Mouse (Mus musculus) kidney, embryonic 14.5 days (tissue): ENCODE results near the gene Serpind1. TPM values are rescaled to one million over a fixed set of nuclear protein-coding genes. Genes with fewer than 3 reads are reported as not detected.

Experiments used
- ATAC-seq: fragments of 200-750 bp; cut with Nextera tagmentation; 2 replicates; pipeline ENCODE4 v1.8.0; 2017; ENCODE audit warnings: moderate number of reproducible peaks, mild to moderate bottlenecking, moderate TSS enrichment, moderate library complexity; ENCODE audit not compliant: low FRiP score, low TSS enrichment
- H3K27ac ChIP-seq: fragments of 300-500 bp; sonication (generic); 2 replicates; pipeline ENCODE4 v1.5.1; 2014; ENCODE audit warnings: low read depth, mild to moderate bottlenecking, low read length, moderate library complexity, mixed read lengths
- H3K27me3 ChIP-seq: fragments of 300-500 bp; sonication (generic); 2 replicates; pipeline ENCODE4 v1.6.1; 2014; ENCODE audit warnings: mild to moderate bottlenecking, low read length; ENCODE audit not compliant: control insufficient read depth, insufficient read depth
- H3K36me3 ChIP-seq: fragments of 300-500 bp; sonication (generic); 2 replicates; pipeline ENCODE4 v1.6.1; 2014; ENCODE audit warnings: low read length, mixed read lengths; ENCODE audit not compliant: control insufficient read depth, insufficient read depth
- H3K4me1 ChIP-seq: fragments of 300-500 bp; sonication (generic); 2 replicates; pipeline ENCODE4 v1.6.1; 2014; ENCODE audit warnings: low read length, mixed read lengths; ENCODE audit not compliant: control insufficient read depth, insufficient read depth
- H3K4me2 ChIP-seq: fragments of 300-500 bp; sonication (generic); replicated peaks from 2 replicates; pipeline ENCODE4 v1.6.1; 2014; ENCODE audit warnings: low read depth, mild to moderate bottlenecking, low read length
- H3K4me3 ChIP-seq: fragments of 300-500 bp; sonication (generic); 2 replicates; pipeline ENCODE4 v1.5.1; 2014; ENCODE audit warnings: mild to moderate bottlenecking, low read length
- H3K9ac ChIP-seq: fragments of 300-500 bp; sonication (generic); 2 replicates; pipeline ENCODE4 v1.6.1; 2014; ENCODE audit warnings: low read depth, mild to moderate bottlenecking, low read length, moderate library complexity
- H3K9me3 ChIP-seq: fragments of 300-500 bp; sonication (generic); 2 replicates; pipeline ENCODE4 v1.6.1; 2016; ENCODE audit warnings: low read length; ENCODE audit not compliant: control insufficient read depth
- WGBS: fragments of 180-500 bp; shearing (Covaris S2); extraction: QIAGEN DNeasy Blood & Tissue Kit; methylation state at CpG from one replicate; pipeline ENCODE4 v1.1.7; 2014; 5-methylcytosine and 5-hydroxymethylcytosine counted together
- polyA plus RNA-seq: library from polyadenylated mRNA; unstranded; fragments of >200 nt; fragmentation: Nextera tagmentation; extraction: Ambion mirVana; gene quantifications from 2 replicates; pipeline ENCODE4 v1.2.1, GENCODE M21; 2014

Serpind1 gene
- polyA plus RNA-seq, 1 experiment from 2014 or later, result 0.16 TPM

- no peak overlapping the region for H3K4me2 ChIP-seq
- no peaks in the 10 kb centered on the region for H3K4me1 ChIP-seq
- peaks cover 57% of the 10 kb centered on the region for H3K36me3 ChIP-seq
- no peak overlapping the region for H3K27ac ChIP-seq
- no peak overlapping the region for H3K9ac ChIP-seq
- ATAC-seq, result no peak
- no peak overlapping the region for H3K4me3 ChIP-seq
- WGBS, result 93% methylated on average over 5 of the region's 5 CpGs
- H3K27me3 ChIP-seq, result no peaks in the 10 kb centered on the region
- H3K9me3 ChIP-seq, result no peaks in the 10 kb centered on the region
Observed at GRCm38 (mm10) chr16:17312531-17312930, 18.6 kb upstream of the Serpind1 start.

- no peak for ATAC-seq
- no peak overlapping the region for H3K9ac ChIP-seq
- H3K27me3 ChIP-seq, result no peaks in the 10 kb centered on the region
- 91% methylated on average over 7 of the region's 7 CpGs for WGBS
- no peak overlapping the region for H3K4me2 ChIP-seq
- no peaks in the 10 kb centered on the region for H3K9me3 ChIP-seq
- no peak overlapping the region for H3K27ac ChIP-seq
- no peak overlapping the region for H3K4me3 ChIP-seq
- H3K4me1 ChIP-seq, result no peaks in the 10 kb centered on the region
- H3K36me3 ChIP-seq, result peaks cover 40% of the 10 kb centered on the region
Observed at GRCm38 (mm10) chr16:17316554-17316953, 14.6 kb upstream of the Serpind1 start.

GRCm38 (mm10) chr16:17321481-17321880, 9.7 kb upstream of the Serpind1 start:
- peaks cover 32% of the 10 kb centered on the region for H3K36me3 ChIP-seq
- 65% methylated on average over 5 of the region's 5 CpGs for WGBS

DNA sequence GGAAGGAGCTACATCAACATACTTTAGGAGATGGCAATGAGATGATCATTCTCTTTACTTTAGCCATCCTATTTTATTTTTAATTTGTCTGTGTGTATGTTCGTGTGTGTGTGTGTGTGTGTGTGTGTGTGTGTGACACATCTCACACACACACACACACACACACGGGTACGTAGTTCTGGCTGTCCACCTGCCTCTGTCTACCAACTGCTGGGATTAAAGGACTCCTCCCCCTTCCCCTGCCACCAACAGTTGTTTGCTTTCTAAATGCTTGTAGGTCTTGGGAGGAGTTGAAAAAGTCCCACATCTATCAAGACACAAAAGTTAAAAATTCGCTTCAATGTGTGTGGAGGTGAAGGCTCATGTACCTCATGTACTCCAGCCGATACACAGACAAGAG, 6.4 kb upstream of the Serpind1 start:
- H3K4me3 ChIP-seq, result no peak overlapping the region
- no peaks in the 10 kb centered on the region for H3K4me1 ChIP-seq
- peaks cover 14% of the 10 kb centered on the region; the same call in 1 of the 2 replicates for H3K36me3 ChIP-seq
- no peaks in the 10 kb centered on the region for H3K27me3 ChIP-seq
- no peak overlapping the region for H3K27ac ChIP-seq
- 93% methylated on average over 5 of the region's 5 CpGs for WGBS
- no peaks in the 10 kb centered on the region for H3K9me3 ChIP-seq
- no peak overlapping the region for H3K9ac ChIP-seq
- ATAC-seq, result no peak
- no peak overlapping the region for H3K4me2 ChIP-seq

More at GRCm38 (mm10) chr16:17321481-17321880, 9.7 kb upstream of the Serpind1 start:
- Histone ChIP-seq H3K27ac (no peak overlapping the region), H3K4me1 (no peaks in the 10 kb centered on the region), H3K9ac (no peak overlapping the region), H3K4me3 (no peak overlapping the region), H3K9me3 (no peaks in the 10 kb centered on the region), H3K27me3 (no peaks in the 10 kb centered on the region), H3K4me2 (no peak overlapping the region)
- no peak for ATAC-seq

GRCm38 (mm10) chr16:17326064-17326463, 5.1 kb upstream of the Serpind1 start:
- H3K36me3 ChIP-seq, result peaks cover 14% of the 10 kb centered on the region; the same call in 1 of the 2 replicates
- H3K4me1 ChIP-seq, result no peaks in the 10 kb centered on the region
- H3K4me2 ChIP-seq, result no peak overlapping the region
- H3K4me3 ChIP-seq, result no peak overlapping the region
- no peak overlapping the region for H3K9ac ChIP-seq
- no peaks in the 10 kb centered on the region for H3K27me3 ChIP-seq
- H3K9me3 ChIP-seq, result no peaks in the 10 kb centered on the region
- H3K27ac ChIP-seq, result no peak overlapping the region
- 94% methylated on average over 2 of the region's 2 CpGs for WGBS
- no peak for ATAC-seq

DNA sequence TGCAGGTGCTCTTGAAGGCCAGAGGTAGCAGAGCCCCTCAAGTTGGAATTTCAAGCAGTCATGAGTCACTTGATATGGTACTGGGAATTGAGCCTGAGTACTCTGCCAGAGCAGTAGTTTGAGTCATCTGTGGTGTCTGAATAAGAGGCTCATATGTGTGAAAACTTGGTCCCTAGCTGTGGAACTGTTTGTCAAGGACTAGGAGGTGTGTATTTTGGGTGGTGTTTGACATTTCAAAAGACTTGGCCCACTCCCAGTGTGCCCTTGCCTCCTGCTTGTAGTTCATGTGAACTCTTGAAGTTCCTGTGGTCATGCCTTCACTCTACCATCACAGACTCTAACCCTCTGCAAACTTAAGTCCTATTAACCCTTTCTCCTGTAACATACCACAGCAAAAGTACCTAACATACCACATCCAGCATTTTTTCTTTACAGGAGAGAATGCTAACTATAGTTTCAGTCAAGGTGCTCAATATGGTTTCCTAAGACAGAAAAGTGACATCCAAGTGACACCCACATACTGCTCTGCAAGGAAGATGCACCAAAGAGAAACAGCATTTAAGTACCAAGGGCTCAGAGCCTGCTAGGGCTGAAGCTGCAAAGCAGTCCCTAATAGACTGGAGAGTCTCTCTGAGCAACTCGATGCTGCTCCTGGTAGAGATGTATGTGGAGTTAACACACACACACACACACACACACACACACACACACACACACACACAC, 1.2 kb upstream of the Serpind1 start:
- WGBS, result 91% methylated on average over 1 of the region's 1 CpGs
- peaks cover 8% of the 10 kb centered on the region; the same call in 1 of the 2 replicates for H3K36me3 ChIP-seq
- H3K27me3 ChIP-seq, result no peaks in the 10 kb centered on the region
- H3K9ac ChIP-seq, result no peak overlapping the region
- no peaks in the 10 kb centered on the region for H3K4me1 ChIP-seq
- ATAC-seq, result no peak
- no peak overlapping the region for H3K27ac ChIP-seq
- no peak overlapping the region for H3K4me2 ChIP-seq
- H3K4me3 ChIP-seq, result no peak overlapping the region
- no peaks in the 10 kb centered on the region for H3K9me3 ChIP-seq

- no peak for ATAC-seq
- WGBS, result 90% methylated on average over 5 of the region's 5 CpGs
- H3K4me1 ChIP-seq, result no peaks in the 10 kb centered on the region
- no peak overlapping the region for H3K9ac ChIP-seq
- H3K36me3 ChIP-seq, result no peaks in the 10 kb centered on the region; the same call in 1 of the 2 replicates
- no peak overlapping the region for H3K4me3 ChIP-seq
- no peaks in the 10 kb centered on the region for H3K9me3 ChIP-seq
- H3K4me2 ChIP-seq, result no peak overlapping the region
- H3K27ac ChIP-seq, result no peak overlapping the region
- no peaks in the 10 kb centered on the region for H3K27me3 ChIP-seq
Observed at GRCm38 (mm10) chr16:17331855-17332254, 684 bp downstream of the Serpind1 start.

- Histone ChIP-seq H3K27ac (no peak overlapping the region), H3K4me2 (no peak overlapping the region), H3K4me3 (no peak overlapping the region), H3K4me1 (no peaks in the 10 kb centered on the region), H3K9me3 (no peaks in the 10 kb centered on the region), H3K36me3 (no peaks in the 10 kb centered on the region; the same call in 1 of the 2 replicates), H3K9ac (no peak overlapping the region), H3K27me3 (no peaks in the 10 kb centered on the region)
- ATAC-seq, result no peak
Observed at GRCm38 (mm10) chr16:17334574-17334973, 3.4 kb downstream of the Serpind1 start.

DNA sequence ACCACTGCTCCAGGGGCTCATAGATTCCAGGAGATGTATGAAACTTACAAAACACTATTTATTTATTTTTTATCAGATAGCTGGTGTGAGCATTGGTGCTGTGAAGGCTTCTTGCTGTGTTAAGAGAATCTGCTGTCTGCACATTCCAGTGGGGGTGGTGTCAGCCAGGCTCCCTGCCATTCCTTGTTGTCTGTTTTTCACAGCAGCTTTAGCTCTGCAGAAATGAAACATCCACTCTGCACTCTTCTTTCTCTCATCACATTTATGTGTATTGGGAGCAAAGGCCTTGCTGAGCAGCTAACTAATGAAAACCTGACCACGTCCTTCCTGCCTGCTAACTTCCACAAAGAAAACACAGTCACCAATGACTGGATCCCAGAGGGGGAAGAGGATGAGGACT, 4.9 kb downstream of the Serpind1 start:
- Histone ChIP-seq H3K9ac (no peak overlapping the region), H3K4me1 (no peaks in the 10 kb centered on the region), H3K4me2 (no peak overlapping the region), H3K27ac (no peak overlapping the region), H3K4me3 (no peak overlapping the region), H3K27me3 (no peaks in the 10 kb centered on the region), H3K9me3 (no peaks in the 10 kb centered on the region), H3K36me3 (no peaks in the 10 kb centered on the region; the same call in 1 of the 2 replicates)
- 67% methylated on average over 1 of the region's 1 CpGs for WGBS
- ATAC-seq, result no peak
